Mouse (Mus musculus) neutrophil, adult 5-6 weeks (primary cell): ENCODE measurements around the gene Teddm1b. TPM values are rescaled to one million over a fixed set of nuclear protein-coding genes. Genes with fewer than 3 reads are reported as not detected.

Source experiments
- total RNA-seq: library from RNA; stranded (forward); fragments of 200-1000 nt; gene quantifications from 2 replicates; pipeline ENCODE4 v1.2.3, GENCODE M21; 2017

Gene Teddm1b
- total RNA-seq, 1 experiment from 2014 or later, result not detected

Other genes with a start within 250 kb of the Teddm1b start
- gene Rgs8, start 221.3 kb upstream of the Teddm1b start, total RNA-seq, result not detected in 2 replicates
- gene Rgs16, start 134.0 kb upstream of the Teddm1b start, total RNA-seq, result not detected in 2 replicates
- 159 and 184 TPM in 2 replicates for gene Rnasel, start 124.9 kb upstream of the Teddm1b start, total RNA-seq
- gene Rgsl1, start 30.2 kb upstream of the Teddm1b start, total RNA-seq, result 0.25 TPM in 1 of 2 replicates, not detected in the other
- gene Teddm1a, start 17.4 kb downstream of the Teddm1b start, total RNA-seq, result not detected in 2 replicates
- 77.4 and 82.9 TPM in 2 replicates for gene Glul, start 25.6 kb downstream of the Teddm1b start, total RNA-seq
- gene Teddm2, start 25.9 kb downstream of the Teddm1b start, total RNA-seq, result 1.1 and 1.5 TPM in 2 replicates